Mouse (Mus musculus) adrenal gland, adult 2 months (tissue): Measurements from ENCODE around the gene Yme1l1. TPM values are rescaled to one million over a fixed set of nuclear protein-coding genes. Genes with fewer than 3 reads are reported as not detected.

ENCODE experiments used
- DNase-seq: peaks from one replicate; pipeline ENCODE4 v3.0.0; 2021
- long read RNA-seq: library from polyadenylated mRNA; stranded (forward); transcript quantifications from one replicate; pipeline ENCODE4 v2.0.0, GENCODE M21; 2021
- polyA plus RNA-seq: library from polyadenylated mRNA; depleted of rRNA; stranded (reverse); fragments of >200 nt; gene quantifications from 2 replicates; pipeline ENCODE4 v1.2.3, GENCODE M21; 2012; rRNA removed
- total RNA-seq, 2 experiments: library from RNA; stranded (reverse); gene quantifications; 2 replicates each; pipeline ENCODE4 v1.2.3; 2021

Gene Yme1l1
- 100 to 1,000 TPM in 1 of 2 experiments, 10 to 100 TPM in 1; 94.5 to 124 TPM for total RNA-seq
- polyA plus RNA-seq: 0.75 and 1.1 TPM in 2 replicates
- long read RNA-seq, full-length matches to known transcripts: 59 of 64 reads
- long read RNA-seq, partial matches to known transcripts: 3 of 64 reads
- long read RNA-seq, other reads (novel, unspliced or antisense): 2 of 64 reads

DNA sequence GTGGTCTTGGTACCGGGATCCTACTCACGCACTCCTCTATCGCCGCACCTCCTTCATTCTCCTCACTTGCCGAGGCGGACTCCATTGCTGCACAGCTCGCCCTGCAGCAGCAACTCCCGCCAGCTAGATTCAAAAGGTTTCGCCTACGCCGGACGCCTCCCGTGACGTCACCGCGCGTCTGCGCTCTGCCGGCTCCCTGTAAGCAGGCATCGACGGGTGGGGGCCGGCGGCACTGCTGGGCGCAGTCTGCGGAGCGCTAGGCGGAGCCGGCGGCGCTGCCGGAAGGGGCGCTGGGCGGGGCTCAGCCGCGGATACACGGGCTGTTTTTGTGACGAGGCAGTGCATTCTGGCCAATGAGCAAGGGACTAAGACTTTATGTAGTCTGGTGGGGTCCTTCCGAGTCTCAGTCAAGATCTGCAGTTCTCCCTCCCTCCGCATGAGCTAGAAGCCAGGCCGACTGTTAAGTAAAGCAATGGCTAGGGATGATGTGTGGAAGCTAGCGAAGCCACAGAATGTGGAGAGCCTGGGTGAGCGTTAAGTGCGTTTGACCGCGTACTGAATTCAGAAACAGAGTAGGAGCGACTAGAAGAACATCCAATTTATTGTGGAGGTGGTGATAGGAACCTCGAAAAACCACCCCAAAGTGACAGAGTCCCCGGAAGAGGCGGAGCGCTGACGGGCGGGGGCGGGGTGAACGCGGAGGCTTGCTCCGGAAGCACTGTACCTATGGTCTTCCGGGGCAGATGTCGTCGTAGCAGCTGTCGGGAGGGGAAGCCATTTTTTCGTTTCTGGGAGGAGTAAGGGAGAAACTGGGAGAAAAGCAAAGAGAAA, at the start of gene Yme1l1, which contains the start of gene Mastl:
TSS of gene Yme1l1 (plus strand) at position 593 of the 831 bp plus-strand sequence.
TSS of gene Mastl (minus strand) at position 248 of the 831 bp plus-strand sequence.
- peak; percentile 98 for DNase-seq

DNA sequence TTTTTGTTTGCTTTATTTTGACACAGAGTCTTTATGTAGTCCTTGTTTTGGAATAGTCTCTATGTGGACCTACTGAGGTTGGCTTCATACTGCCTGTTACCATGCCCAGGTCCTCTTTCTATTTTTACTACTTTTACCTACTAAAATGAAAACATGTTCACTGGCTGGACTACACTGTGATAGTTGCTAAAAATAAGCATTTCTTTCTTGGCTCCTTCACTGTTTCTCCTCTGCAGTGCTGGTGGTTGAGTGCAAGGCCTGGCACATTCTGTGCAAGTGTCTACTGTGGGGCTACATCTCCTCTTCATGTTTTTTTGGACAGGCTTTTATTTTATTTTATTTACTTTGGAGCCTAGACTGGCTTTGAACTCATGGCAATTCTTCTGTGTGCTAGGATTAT, 36.6 kb upstream of the Yme1l1 start:
- no peak for DNase-seq

DNA sequence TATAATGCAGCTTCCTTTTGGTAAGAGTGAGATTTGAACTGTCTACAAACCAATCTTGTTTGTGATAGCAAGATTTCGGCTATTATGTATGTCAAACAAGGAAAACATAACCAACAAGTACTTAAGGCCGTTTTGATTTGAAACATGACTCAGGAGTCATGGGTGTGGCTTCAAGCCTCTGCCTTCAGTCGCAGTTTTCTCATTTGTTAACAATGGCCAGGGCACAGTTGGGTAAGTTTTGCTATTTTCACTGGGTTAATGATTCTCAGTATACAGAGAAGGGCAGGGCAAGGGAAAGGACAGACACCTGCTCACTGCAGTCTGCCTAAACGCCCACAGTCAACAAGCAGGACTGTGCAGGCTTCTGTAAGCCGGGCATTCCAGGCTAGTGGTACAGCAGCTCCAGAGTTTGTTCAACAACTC, 959 bp upstream of the Yme1l1 start:
- no peak for DNase-seq

DNA sequence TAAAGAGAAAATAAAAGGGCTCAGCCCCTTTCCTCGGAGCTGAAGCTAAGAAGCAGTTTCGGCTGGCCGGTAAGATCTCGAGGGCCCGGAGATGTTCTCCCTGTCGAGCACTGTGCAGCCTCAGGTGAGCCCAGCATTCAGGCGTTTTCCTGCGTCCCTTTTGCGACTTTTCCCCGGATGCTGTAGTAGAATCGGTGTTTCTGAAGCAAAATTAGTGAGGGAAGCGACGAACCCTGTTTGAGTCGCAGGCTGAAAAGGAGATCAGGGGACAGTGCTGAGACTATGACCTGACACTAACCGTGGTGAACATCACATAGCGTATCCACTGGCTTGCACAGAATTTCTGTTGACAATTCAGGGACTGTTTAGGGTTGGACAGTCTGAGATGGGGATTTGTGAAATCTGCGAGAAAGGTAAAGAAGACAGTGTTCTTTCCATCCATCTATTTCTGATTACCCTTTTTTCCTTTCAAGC, 476 bp downstream of the Yme1l1 start:
- DNase-seq: no peak

DNA sequence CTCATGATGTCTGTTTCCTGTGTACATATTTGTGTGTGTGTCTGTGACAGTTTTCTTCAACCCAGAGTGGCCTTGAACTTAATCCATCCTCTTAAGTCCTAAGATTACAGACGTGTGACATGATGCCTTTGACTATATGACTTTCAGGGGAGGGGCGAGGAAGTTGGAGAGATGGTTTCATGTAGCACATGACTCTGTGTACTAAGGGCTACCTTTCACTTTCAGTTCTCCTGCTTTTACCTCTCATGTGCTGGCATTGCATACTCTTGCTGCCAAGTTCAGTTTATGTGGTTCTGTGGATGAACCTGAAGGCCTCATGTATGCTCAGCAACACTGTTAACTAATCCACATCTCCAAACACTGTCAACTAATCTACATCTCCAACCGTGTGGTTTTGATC, 16.1 kb downstream of the Yme1l1 start:
- DNase-seq: no peak

DNA sequence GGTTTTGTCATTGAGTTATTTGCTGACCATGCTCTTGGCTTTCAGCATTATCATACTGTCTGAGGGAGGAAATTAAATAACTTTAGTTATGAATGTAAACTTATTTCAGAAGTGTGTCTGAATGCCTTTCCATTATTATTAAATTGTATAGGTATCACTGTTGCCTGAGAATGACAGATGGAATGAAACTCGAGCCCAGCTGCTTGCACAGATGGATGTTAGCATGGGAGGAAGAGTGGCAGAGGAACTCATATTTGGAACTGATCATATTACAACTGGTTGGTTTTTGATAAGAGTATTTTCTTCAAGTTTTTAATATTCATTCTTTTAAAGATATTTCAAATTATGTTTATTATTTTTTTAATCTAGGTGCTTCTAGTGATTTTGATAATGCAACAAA, 38.2 kb downstream of the Yme1l1 start:
- DNase-seq: no peak

DNA sequence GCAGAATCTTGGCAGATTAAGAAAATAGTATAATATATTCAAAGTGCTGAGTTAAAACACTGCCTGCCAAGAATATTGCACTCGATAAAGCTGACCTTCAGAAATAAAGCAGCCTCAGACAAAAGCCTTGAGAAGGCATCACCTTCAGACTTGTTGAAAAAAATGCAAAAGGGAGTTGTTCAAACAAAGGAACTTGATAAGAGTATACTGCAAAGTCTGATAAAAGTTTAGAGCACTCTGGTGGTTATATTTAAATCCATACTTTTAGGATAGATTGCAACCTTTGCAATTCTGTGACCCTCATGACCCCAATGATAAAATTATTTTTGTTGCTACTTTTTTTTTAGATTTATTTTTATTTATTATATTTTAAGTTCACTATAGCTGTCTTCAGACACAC, 44.9 kb downstream of the Yme1l1 start:
- DNase-seq: no peak

DNA sequence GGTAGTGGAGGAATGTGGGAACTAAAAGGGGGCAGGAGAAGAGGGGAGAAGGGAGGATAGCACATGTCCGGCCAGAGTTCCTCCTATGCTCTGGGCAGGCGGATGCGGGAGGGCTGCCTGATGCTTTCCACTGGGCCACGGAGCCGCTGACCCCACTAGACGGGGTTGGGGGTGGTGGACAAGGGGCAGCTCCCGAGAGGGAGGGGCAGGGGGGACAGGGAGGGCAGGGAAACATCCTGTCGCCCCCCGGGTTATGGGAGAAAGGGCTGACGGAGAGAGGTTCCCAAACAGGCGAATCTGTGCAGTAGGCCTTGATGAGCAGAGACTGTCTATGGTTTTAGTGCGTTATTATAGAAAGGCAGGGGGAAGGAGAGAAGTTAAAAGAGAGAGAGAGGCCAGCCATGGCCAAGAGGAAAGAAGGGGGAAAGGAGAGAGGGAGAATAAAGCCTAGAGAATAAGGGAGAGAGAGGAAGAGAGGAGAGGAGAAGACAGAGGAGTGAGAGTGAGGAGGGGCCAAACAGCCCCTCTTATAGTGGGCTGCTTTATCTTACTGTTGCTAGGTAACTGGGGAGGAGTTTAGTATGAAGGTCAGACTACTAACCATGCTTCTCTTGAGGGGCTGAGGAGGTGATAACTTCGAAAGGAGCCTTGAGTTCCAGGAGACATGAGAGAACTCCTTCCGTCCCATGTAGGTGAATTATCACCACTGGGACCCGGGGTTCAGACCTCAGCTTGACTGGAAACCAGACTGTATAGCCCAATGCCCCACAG, 46.9 kb downstream of the Yme1l1 start:
- peak; percentile 4 for DNase-seq

DNA sequence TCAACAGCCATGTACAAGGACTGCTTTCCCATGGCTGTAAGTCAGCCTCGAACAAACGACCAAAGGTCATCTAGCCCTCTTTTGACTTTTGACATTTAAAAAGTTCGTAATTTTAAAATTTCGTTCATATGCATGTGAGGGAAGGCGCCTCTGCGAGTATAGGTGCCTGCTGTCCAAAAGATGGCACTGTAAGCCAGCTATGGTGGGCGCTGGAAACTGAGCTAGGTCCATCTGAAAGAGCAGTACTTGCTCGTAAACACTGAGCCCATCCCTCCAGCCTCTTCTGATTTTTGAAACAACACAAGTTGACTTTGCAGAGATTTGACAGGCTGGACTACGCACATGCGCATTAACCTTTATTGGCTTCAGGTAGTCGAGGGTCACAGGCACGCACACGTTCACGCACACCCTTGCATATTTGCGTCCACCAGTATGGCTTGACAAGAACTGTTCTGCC, 50.9 kb downstream of the Yme1l1 start, which contains the start of gene 4931423N10Rik:
TSS of gene 4931423N10Rik (plus strand) at position 407 of the 457 bp plus-strand sequence.
- DNase-seq: no peak

DNA sequence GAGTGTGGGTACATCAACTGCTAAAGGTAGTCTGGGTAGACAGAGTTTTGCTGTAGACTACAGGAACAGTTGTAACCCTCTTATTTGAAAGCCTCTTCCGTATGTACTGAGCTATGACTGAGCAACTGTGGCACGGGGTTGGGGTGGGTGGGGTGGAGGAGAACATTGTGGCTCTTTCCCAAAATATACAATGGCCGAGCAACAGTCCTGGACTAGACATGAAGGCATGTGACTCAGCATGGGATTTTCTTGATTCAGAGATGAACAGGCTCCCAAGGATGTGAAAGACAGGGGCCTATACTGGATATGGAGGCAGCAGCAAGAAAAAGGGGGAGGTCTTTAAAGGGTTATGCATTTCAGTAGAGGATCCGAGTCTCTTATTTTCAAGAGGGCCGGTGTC, 57.5 kb downstream of the Yme1l1 start:
- no peak for DNase-seq

DNA sequence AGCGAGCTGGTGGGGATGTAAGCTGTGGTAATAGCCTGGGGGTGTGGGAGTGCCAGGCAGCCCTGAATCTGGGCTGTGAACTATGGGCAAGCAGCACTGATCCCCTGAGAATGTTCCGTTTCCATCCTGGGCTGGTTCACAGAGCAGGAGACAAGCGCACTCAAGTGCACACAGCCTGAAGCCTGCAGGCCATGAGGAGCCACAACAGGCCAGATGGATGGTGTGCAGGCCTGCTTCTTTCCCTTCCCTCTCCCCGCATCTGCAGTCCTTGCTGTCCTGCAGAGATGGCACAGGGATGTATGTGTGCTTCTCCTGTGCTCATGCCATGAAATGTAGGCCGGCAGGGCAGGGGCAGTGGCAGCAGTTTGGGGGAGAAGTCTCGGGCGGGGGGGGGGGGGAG, 69.0 kb downstream of the Yme1l1 start:
- DNase-seq: no peak

DNA sequence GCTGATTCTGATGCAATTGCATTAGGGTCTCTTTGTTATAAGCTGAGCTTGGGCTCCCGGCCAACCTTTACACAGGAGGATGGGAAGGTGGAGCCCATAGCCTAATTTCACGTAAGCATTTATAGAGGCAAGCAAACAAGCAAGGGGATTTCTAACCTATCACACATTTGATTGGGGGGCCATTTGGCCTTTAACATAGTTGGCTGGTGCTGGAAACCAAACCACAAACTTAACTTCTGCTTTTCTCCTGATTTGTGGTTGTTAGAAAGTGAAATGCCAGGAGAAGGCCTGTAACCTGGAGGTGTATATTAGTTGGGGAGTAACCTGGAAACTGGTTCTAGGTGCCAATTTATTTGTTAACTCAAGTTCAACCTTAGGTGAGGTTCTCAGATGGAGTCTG, 72.3 kb downstream of the Yme1l1 start:
- no peak for DNase-seq

DNA sequence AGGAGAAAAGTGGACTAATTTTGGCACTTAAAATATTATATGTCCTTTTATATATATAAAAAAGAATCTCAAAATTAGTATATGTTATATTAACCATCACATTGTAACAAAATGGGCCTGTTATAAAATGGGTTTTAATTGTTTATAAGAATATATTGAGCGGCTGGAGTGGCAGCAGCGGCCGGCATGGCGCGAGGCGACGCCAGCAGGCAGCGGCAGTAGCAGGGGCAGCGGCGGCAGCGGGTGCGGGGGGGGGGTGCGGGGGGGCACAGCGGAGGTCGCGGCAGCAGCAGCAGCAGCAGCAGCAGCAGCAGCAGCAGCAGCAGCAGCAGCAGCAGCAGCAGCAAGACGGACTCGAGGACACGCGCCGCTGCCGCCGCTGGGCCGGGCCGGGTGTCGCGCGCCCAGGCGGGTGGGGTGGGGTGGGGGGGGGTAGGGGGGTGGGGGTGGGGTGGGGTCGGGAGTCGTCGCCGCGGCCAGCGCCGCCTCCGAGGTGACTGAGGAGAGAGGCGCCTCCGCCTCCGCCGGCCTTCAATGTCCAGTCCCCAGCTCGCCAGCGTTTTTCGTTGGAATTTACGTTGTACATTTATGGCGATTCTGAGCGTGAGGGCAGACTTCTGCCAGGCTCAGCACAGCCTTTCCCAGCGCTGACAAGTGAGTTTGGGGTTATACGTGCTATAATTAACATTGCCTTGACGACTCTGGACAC, 78.0 kb downstream of the Yme1l1 start:
- DNase-seq: peak; percentile 25

Other genes with a start within 250 kb of the Yme1l1 start
- 10 to 100 TPM; 64.9 to 91.1 TPM for gene Abi1, start 116.1 kb upstream of the Yme1l1 start, total RNA-seq
- gene Abi1, start 116.1 kb upstream of the Yme1l1 start, polyA plus RNA-seq: 71.4 and 90.6 TPM in 2 replicates
- gene Acbd5, start 88.2 kb upstream of the Yme1l1 start, total RNA-seq: 10 to 100 TPM; 79.4 to 82.5 TPM
- 9.4 and 12.1 TPM in 2 replicates for gene Acbd5, start 88.2 kb upstream of the Yme1l1 start, polyA plus RNA-seq
- under 1 TPM; 0.55 to 0.97 TPM for gene Mastl, start 345 bp upstream of the Yme1l1 start, total RNA-seq
- gene Mastl, start 345 bp upstream of the Yme1l1 start, polyA plus RNA-seq: 0.09 TPM in 1 of 2 replicates, not detected in the other
- gene 4931423N10Rik, start 51.1 kb downstream of the Yme1l1 start, total RNA-seq: not detected
- gene 4931423N10Rik, start 51.1 kb downstream of the Yme1l1 start, polyA plus RNA-seq: not detected in 2 replicates
- not detected for gene Nxph2, start 164.9 kb downstream of the Yme1l1 start, total RNA-seq
- not detected in 2 replicates for gene Nxph2, start 164.9 kb downstream of the Yme1l1 start, polyA plus RNA-seq